Mouse (Mus musculus) kidney, adult 2 months (tissue): ENCODE data around the gene Styxl1. TPM values are rescaled to one million over a fixed set of nuclear protein-coding genes. Genes with fewer than 3 reads are reported as not detected.

Experiments used
- DNase-seq: peaks from one replicate; pipeline ENCODE4 v3.0.0; 2021
- H3K27ac ChIP-seq: fragments of 200-500 bp; 2 replicates; pipeline ENCODE4 v1.5.1; 2012; ENCODE audit warnings: low read depth, low read length, control low read depth, inconsistent platforms; ENCODE audit not compliant: insufficient read depth
- H3K27me3 ChIP-seq: fragments of 200-500 bp; replicated peaks from 2 replicates; pipeline ENCODE4 v1.6.1; 2012; ENCODE audit warnings: mild to moderate bottlenecking, moderate library complexity, low read length, inconsistent platforms; ENCODE audit not compliant: control insufficient read depth, insufficient read depth
- H3K36me3 ChIP-seq: fragments of 200-500 bp; 2 replicates; pipeline ENCODE4 v1.6.1; 2012; ENCODE audit warnings: mild to moderate bottlenecking, moderate library complexity, low read length, inconsistent platforms; ENCODE audit not compliant: control insufficient read depth, insufficient read depth
- H3K4me1 ChIP-seq: fragments of 200-500 bp; 2 replicates; pipeline ENCODE4 v1.6.1; 2011; ENCODE audit warnings: low read length; ENCODE audit not compliant: control insufficient read depth, insufficient read depth
- H3K4me3 ChIP-seq: fragments of 200-500 bp; 2 replicates; pipeline ENCODE4 v1.5.1; 2011; ENCODE audit warnings: mild to moderate bottlenecking, low read depth, low read length, control low read depth; ENCODE audit not compliant: insufficient read depth
- CTCF ChIP-seq: fragments of 200-500 bp; conservative IDR thresholded peaks from 2 replicates; pipeline ENCODE4 v1.5.1; 2011; ENCODE audit warnings: low read depth, mild to moderate bottlenecking, control low read depth, low read length, moderate library complexity, mixed read lengths; ENCODE audit not compliant: insufficient read depth, insufficient read length
- POLR2A ChIP-seq: fragments of 200-500 bp; IDR thresholded peaks from one replicate; pipeline ENCODE4 v1.6.1; 2011; ENCODE audit warnings: low read depth, low read length, control low read depth
- WGBS: fragments of 180-500 bp; shearing (Covaris S2); methylation state at CpG from one replicate; pipeline ENCODE4 v1.1.7; 2018; 5-methylcytosine and 5-hydroxymethylcytosine counted together
- polyA plus RNA-seq: library from polyadenylated mRNA; depleted of rRNA; stranded (reverse); fragments of >200 nt; gene quantifications from 2 replicates; pipeline ENCODE4 v1.2.3, GENCODE M21; 2012

Gene Styxl1
- polyA plus RNA-seq, 1 experiment = 0.67 TPM

DNA sequence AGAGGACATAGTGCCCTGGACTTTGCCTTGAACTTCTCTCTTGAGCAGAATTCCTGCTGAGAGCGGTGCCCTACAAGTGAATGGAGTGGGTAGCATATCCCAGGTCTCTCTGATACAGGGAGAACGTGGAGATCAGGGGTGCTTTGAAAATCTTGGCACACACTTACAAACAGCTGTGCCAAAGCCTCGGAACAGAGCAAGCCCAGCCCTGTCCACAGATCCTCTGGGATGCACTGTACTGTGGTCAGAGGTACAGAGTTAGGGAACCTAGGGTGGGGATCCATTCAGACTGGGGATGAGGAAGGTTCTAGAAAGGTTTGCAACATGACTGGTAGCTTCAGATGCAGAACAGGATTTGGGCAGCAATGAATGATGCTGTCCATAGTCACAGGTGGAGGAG lies 58.1 kb downstream of the Styxl1 start:
- Histone ChIP-seq H3K36me3 (no peaks in the 10 kb centered on the region; the same call in 1 of the 2 replicates), H3K4me3 (no peak overlapping the region), H3K27ac (no peak overlapping the region), H3K4me1 (peaks cover 24% of the 10 kb centered on the region), H3K27me3 (no peaks in the 10 kb centered on the region)
- no peak for TF ChIP-seq CTCF
- no peak for TF ChIP-seq POLR2A
- WGBS = 60% methylated on average over 3 of the region's 3 CpGs
- DNase-seq = no peak

DNA sequence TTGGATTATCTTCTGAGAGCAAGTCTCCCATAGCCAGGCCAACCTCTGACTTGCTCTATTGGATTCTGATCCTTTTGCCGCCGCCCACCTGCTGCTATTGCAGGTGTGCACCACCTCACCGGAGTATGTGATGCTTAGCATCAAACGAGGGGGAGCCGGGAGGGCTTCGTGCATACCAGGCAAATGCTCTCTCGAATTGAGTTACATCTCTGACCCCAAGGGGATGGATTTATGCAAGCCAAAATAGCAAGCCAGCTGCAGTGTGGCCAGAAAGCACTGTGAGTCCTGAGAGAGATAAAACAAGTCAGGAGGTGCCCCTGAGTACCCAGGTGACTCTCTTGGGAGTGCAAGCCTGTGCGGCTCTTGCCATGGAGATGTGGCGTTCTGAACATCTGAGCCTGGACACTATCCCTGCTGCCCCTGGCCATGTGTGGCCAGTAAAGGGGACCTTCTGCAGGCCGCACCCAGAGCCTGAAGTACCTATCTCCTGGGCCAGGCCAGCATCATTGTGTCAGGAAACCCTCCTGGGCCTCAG lies 58.5 kb downstream of the Styxl1 start:
- Histone ChIP-seq H3K27ac (no peak overlapping the region), H3K4me1 (peaks cover 23% of the 10 kb centered on the region; the same call in 1 of the 2 replicates), H3K27me3 (no peaks in the 10 kb centered on the region), H3K4me3 (no peak overlapping the region), H3K36me3 (no peaks in the 10 kb centered on the region; the same call in 1 of the 2 replicates)
- TF ChIP-seq POLR2A (no peak), CTCF (no peak)
- WGBS = 68% methylated on average over 10 of the region's 10 CpGs
- no peak for DNase-seq

DNA sequence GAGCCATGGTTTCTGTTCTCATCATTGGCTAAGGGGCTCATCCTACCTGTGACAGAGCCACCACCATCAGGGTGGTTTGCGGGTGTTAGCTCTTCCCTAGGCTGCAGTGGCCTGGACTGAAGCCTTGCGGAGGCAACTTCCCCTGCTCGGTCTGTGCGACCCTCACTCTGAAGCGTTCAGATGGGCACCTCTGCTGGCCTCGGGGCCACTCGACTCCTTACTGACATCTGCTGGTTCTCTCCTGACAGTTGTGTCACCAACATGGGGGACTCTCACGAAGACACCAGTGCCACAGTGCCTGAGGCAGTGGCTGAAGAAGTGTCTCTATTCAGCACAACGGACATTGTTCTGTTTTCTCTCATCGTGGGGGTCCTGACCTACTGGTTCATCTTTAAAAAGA lies 62.6 kb downstream of the Styxl1 start:
- DNase-seq = no peak
- TF ChIP-seq POLR2A (no peak), CTCF (peak; percentile 26; the same call in 1 of the 2 replicates)
- peaks cover 42% of the 10 kb centered on the region for H3K4me1 ChIP-seq
- H3K27me3 ChIP-seq = no peaks in the 10 kb centered on the region
- no peaks in the 10 kb centered on the region; the same call in 1 of the 2 replicates for H3K36me3 ChIP-seq
- H3K27ac ChIP-seq = no peak overlapping the region
- WGBS = 63% methylated on average over 10 of the region's 10 CpGs
- no peak overlapping the region for H3K4me3 ChIP-seq

DNA sequence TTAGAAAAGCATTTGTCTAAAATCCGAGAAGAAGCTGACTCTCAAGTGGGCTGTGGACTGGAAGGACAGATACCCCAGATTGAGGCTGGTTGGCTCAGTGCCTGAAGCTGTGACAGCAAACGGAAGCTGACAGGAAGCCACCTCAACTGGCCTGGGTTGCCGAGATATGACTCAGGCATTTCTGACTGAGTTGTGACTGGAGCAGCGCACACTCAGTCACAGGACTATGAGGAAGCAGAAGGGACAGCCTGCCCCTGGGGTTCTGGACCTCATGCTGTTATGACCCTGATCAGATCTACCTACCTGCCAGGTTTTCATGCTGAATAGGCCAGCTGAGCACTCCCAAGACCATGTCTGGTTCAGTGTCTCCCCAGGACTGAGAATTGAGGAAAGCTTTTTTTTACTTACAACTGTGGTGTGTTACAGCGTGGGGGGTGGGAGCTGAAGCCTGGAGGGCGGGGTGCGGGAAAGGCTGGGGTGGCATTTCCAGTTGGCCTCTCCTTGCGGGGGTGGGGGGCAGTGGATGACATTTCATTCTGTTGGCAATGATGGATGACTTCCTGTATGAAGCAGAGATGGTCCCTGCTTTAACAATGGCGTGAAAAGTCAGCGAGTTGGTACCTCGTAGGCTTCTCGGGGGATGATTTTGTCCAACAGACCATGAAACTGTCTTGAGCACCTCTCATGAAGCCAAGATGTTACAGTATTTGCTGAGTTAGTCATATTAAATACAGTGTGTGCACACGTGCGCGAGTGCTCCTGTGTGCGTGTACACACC lies 64.6 kb downstream of the Styxl1 start:
- no peaks in the 10 kb centered on the region for H3K27me3 ChIP-seq
- H3K4me1 ChIP-seq = peaks cover 33% of the 10 kb centered on the region
- H3K4me3 ChIP-seq = no peak overlapping the region
- peak; percentile 88 for DNase-seq
- WGBS = 21% methylated on average over 16 of the region's 16 CpGs
- no peaks in the 10 kb centered on the region; the same call in 1 of the 2 replicates for H3K36me3 ChIP-seq
- TF ChIP-seq CTCF (no peak), POLR2A (no peak)
- peak overlapping the region; percentile 79 for H3K27ac ChIP-seq

DNA sequence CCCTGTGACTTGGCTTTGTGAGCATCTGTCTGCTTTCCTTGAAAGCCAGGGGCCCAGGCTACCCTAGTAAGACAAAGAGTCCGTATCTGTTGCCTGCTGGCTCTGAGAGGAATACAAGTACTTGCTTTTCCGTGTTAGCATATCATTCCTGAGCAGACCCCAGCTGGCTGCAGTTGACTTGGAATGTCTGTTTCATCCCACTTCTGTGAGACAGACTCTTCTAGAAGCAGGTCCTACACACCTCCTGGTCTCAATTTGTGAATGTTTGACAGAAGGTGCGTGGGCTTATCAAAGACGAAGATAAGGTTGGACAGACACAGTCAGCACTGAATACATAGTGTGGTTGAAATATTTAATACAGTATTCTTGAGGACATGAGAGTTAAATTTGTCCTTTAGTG lies 65.4 kb downstream of the Styxl1 start:
- Histone ChIP-seq H3K27ac (peak overlapping the region; percentile 63), H3K4me3 (no peak overlapping the region), H3K4me1 (peaks cover 38% of the 10 kb centered on the region), H3K36me3 (no peaks in the 10 kb centered on the region; the same call in 1 of the 2 replicates), H3K27me3 (no peaks in the 10 kb centered on the region)
- DNase-seq = no peak
- TF ChIP-seq CTCF (no peak), POLR2A (no peak)
- 58% methylated on average over 4 of the region's 4 CpGs for WGBS

DNA sequence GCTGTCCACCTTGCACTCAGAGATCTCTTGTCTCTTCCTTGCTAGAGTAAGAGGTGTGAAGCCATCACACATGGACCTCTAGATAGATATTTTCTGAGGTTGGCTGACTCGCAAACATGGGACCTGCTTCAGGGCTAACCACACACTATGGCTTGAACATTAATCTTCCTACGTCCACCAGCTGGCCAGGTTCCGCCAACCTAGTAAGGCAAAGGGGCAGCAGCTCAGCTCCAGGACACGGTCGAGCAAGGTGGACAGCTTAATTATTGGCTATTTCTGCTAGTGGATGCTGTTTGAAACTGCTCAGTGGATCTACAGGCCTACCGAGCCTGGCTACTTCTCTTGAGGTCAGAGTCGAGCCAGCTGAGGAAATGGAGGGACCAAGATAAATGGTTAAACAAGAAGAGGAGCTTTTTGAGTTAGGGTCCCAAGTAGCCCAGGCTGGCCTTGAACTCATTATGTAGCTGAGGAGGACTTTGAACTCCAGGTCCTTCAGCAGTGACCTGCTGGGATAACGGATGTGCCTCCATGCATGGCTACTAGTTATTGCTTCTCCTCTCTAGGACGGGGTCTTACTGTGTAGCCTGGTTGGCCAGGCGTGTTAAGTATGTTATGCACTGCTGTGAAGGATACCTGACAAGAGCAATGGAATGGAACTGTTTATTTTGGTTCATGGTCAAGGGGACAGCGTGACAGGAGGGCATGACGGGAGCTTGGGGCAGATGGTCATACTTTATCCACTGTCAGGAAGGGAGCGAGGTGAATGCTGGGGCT lies 66.4 kb downstream of the Styxl1 start:
- Histone ChIP-seq H3K4me1 (peaks cover 49% of the 10 kb centered on the region), H3K4me3 (no peak overlapping the region), H3K27ac (peak overlapping the region; percentile 77), H3K27me3 (no peaks in the 10 kb centered on the region), H3K36me3 (no peaks in the 10 kb centered on the region; the same call in 1 of the 2 replicates)
- TF ChIP-seq CTCF (no peak), POLR2A (no peak)
- DNase-seq = peak; percentile 91
- 41% methylated on average over 13 of the region's 13 CpGs for WGBS
